Mouse (Mus musculus) limb, embryonic 14.5 days (tissue): Measurements from ENCODE around the gene Cyp26a1. TPM values are rescaled to one million over a fixed set of nuclear protein-coding genes. Genes with fewer than 3 reads are reported as not detected.
A peak's percentile ranks its signal among the peaks of the same experiment; 100 is the strongest.

Experiments used
- ATAC-seq: fragments of 200-750 bp; cut with Nextera tagmentation; 2 replicates; pipeline ENCODE4 v1.8.0; 2017; ENCODE audit warnings: low read depth, moderate number of reproducible peaks, moderate TSS enrichment; ENCODE audit not compliant: low FRiP score
- DNase-seq: peaks from one replicate; pipeline ENCODE4 v3.0.0-alpha.2; 2015; ENCODE audit warnings: low spot score
- H3K27ac ChIP-seq: fragments of 300-500 bp; sonication (generic); replicated peaks from 2 replicates; pipeline ENCODE4 v1.5.1; 2014; ENCODE audit warnings: low read depth, mild to moderate bottlenecking, low read length, moderate library complexity, mixed read lengths
- H3K27me3 ChIP-seq: fragments of 300-500 bp; sonication (generic); 2 replicates; pipeline ENCODE4 v1.6.1; 2014; ENCODE audit warnings: low read length, mixed read lengths; ENCODE audit not compliant: control insufficient read depth, insufficient read depth
- H3K36me3 ChIP-seq: fragments of 300-500 bp; sonication (generic); 2 replicates; pipeline ENCODE4 v1.6.1; 2014; ENCODE audit warnings: mild to moderate bottlenecking, low read length, moderate library complexity, mixed read lengths; ENCODE audit not compliant: control insufficient read depth, insufficient read depth
- H3K4me1 ChIP-seq: fragments of 300-500 bp; sonication (generic); 2 replicates; pipeline ENCODE4 v1.6.1; 2014; ENCODE audit warnings: antibody characterized with exemption, low read length, mixed read lengths; ENCODE audit not compliant: control insufficient read depth, insufficient read depth
- H3K4me2 ChIP-seq: fragments of 300-500 bp; sonication (generic); replicated peaks from 2 replicates; pipeline ENCODE4 v1.6.1; 2014; ENCODE audit warnings: low read depth, mild to moderate bottlenecking, low read length, moderate library complexity; ENCODE audit not compliant: severe bottlenecking
- H3K4me3 ChIP-seq: fragments of 300-500 bp; sonication (generic); replicated peaks from 2 replicates; pipeline ENCODE4 v1.5.1; 2014; ENCODE audit warnings: low read length
- H3K9ac ChIP-seq: fragments of 300-500 bp; sonication (generic); 2 replicates; pipeline ENCODE4 v1.6.1; 2014; ENCODE audit warnings: mild to moderate bottlenecking, low read depth, low read length, moderate library complexity; ENCODE audit not compliant: severe bottlenecking
- H3K9me3 ChIP-seq: fragments of 300-500 bp; sonication (generic); 2 replicates; pipeline ENCODE4 v1.6.1; 2016; ENCODE audit warnings: low read length; ENCODE audit not compliant: control insufficient read depth
- POLR2A ChIP-seq: fragments of 200-500 bp; IDR thresholded peaks from 2 replicates; pipeline ENCODE4 v1.8.0; 2012; ENCODE audit warnings: inconsistent platforms, mild to moderate bottlenecking, moderate library complexity, borderline replicate concordance; ENCODE audit not compliant: insufficient read depth, insufficient read length; ENCODE audit errors: extremely low read depth
- WGBS: fragments of 180-500 bp; shearing (Covaris S2); extraction: QIAGEN DNeasy Blood & Tissue Kit; methylation state at CpG from one replicate; pipeline ENCODE4 v1.1.7; 2014; 5-methylcytosine and 5-hydroxymethylcytosine counted together
- polyA plus RNA-seq, 2 experiments: library from polyadenylated mRNA; depleted of rRNA in 1 of 2; stranded (reverse) in 1 of 2; unstranded in 1 of 2; fragments of >200 nt; fragmentation: Nextera tagmentation in 1 of 2; extraction: Ambion mirVana in 1 of 2; gene quantifications; 2 replicates each; pipeline versions ENCODE4 v1.2.1 to v1.2.3; 2012 to 2014

The Cyp26a1 gene
- polyA plus RNA-seq, 2 experiments = 3.4 to 6.6 TPM

GRCm38 (mm10) chr19:37686347-37686746 is 11.3 kb upstream of the Cyp26a1 start:
- H3K4me1 ChIP-seq = peaks cover 8% of the 10 kb centered on the region; the same call in 1 of the 2 replicates
- WGBS = 5% methylated on average over 23 of the region's 23 CpGs
- no peak for DNase-seq
- H3K4me3 ChIP-seq = no peak overlapping the region
- peaks cover 94% of the 10 kb centered on the region for H3K27me3 ChIP-seq
- H3K36me3 ChIP-seq = no peaks in the 10 kb centered on the region
- no peak for ATAC-seq
- no peak overlapping the region for H3K9ac ChIP-seq
- no peak overlapping the region for H3K27ac ChIP-seq
- no peak overlapping the region; the same call in 1 of the 2 replicates for H3K4me2 ChIP-seq
- TF ChIP-seq POLR2A = no peak
- H3K9me3 ChIP-seq = no peaks in the 10 kb centered on the region

DNA sequence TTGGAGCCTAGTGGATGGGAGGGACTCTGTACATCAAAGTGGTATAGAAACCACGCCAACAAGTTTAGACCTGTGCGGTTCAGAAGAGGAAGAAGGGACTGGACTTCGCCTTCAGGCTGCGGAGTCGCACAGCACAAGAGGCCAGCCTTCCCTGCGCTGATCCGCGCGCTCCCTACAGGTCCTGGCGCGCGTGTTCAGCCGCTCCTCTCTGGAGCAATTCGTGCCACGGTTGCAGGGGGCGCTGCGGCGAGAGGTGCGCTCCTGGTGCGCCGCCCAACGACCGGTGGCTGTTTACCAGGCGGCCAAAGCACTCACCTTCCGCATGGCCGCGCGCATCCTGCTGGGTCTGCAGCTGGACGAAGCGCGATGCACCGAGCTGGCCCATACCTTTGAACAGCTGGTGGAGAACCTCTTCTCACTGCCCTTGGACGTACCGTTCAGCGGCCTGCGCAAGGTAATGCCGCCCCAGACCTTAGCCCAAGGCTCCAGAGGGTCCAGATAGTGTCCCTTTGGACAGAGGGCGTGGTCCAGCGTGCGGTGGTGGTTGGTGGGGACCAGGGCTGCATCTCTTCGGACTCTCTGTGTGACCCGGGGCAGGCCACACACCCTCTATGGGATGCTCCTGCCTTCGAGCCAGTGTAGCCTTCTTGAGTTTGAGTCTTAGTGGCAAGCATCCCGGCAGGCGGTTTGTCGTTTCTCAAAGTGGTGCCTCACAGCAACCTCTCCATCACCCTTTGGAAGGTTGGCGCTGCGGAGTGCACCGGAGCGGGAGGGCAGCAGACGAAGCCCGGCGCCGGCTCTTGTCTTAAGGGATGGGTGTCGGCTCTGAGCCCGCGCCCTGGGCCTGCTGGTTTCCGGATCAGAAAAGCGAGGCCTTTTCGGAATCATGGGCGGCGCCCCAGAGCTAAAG is 10.4 kb upstream of the Cyp26a1 start:
- no peaks in the 10 kb centered on the region for H3K9me3 ChIP-seq
- WGBS = 1% methylated on average over 57 of the region's 62 CpGs
- peak overlapping the region; percentile 22 for H3K4me2 ChIP-seq
- DNase-seq = no peak
- peaks cover 8% of the 10 kb centered on the region; the same call in 1 of the 2 replicates for H3K4me1 ChIP-seq
- H3K36me3 ChIP-seq = no peaks in the 10 kb centered on the region
- peaks cover 97% of the 10 kb centered on the region for H3K27me3 ChIP-seq
- H3K9ac ChIP-seq = no peak overlapping the region
- H3K27ac ChIP-seq = no peak overlapping the region
- no peak for ATAC-seq
- H3K4me3 ChIP-seq = peak overlapping the region; percentile 12; the same call in 1 of the 2 replicates
- no peak for TF ChIP-seq POLR2A

DNA sequence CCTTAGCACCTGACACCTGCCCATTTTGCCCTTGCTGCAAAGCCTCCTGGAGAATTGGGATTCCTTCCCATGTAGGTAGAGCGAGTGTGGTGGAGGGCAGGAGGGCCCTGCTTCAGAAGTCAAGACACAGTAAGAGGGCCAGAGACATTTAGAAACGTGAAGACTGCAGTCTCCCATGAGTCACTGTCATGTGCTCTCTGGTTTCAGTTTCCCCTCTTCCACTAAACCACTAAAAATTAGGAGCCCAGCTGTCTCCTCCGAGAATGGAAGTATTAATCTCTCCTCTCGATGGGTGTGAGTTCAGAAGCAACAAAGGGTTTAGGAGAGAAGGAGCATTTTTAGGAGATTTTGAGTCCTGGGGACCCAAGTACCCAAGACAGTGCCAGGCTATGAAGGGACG is 8.1 kb upstream of the Cyp26a1 start:
- 23% methylated on average over 5 of the region's 5 CpGs for WGBS
- no peak for TF ChIP-seq POLR2A
- H3K27ac ChIP-seq = no peak overlapping the region
- no peak overlapping the region for H3K9ac ChIP-seq
- no peaks in the 10 kb centered on the region for H3K36me3 ChIP-seq
- peaks cover 10% of the 10 kb centered on the region; the same call in 1 of the 2 replicates for H3K4me1 ChIP-seq
- H3K4me2 ChIP-seq = no peak overlapping the region
- H3K27me3 ChIP-seq = peaks cover 100% of the 10 kb centered on the region
- H3K4me3 ChIP-seq = no peak overlapping the region
- no peak for DNase-seq
- no peaks in the 10 kb centered on the region for H3K9me3 ChIP-seq
- ATAC-seq = no peak

GRCm38 (mm10) chr19:37690716-37691115 is 6.9 kb upstream of the Cyp26a1 start:
- Histone ChIP-seq H3K27me3 (peaks cover 100% of the 10 kb centered on the region), H3K9me3 (no peaks in the 10 kb centered on the region), H3K4me1 (peaks cover 11% of the 10 kb centered on the region; the same call in 1 of the 2 replicates), H3K27ac (no peak overlapping the region), H3K9ac (no peak overlapping the region), H3K4me2 (0 out of 2 replicates have a peak overlapping the region, but pooled peaks have one; percentile 26), H3K4me3 (no peak overlapping the region; the same call in 1 of the 2 replicates), H3K36me3 (no peaks in the 10 kb centered on the region)
- ATAC-seq (no peak; the same call in 1 of the 2 replicates), DNase-seq (no peak)
- 3% methylated on average over 29 of the region's 29 CpGs for WGBS
- TF ChIP-seq POLR2A = no peak

GRCm38 (mm10) chr19:37692879-37693278 is 4.7 kb upstream of the Cyp26a1 start:
- Histone ChIP-seq H3K4me3 (peak overlapping the region; percentile 38), H3K4me2 (peak overlapping the region; percentile 66), H3K9me3 (no peaks in the 10 kb centered on the region), H3K36me3 (no peaks in the 10 kb centered on the region), H3K4me1 (peaks cover 21% of the 10 kb centered on the region), H3K27me3 (peaks cover 100% of the 10 kb centered on the region), H3K27ac (no peak overlapping the region), H3K9ac (peak overlapping the region; percentile 26; the same call in 1 of the 2 replicates)
- TF ChIP-seq POLR2A = no peak
- ATAC-seq = peak; percentile 56; the same call in 1 of the 2 replicates
- peak; percentile 35 for DNase-seq
- WGBS = under 1% methylated on average over 40 of the region's 40 CpGs
